Mouse (Mus musculus) C2C12 (cell line): Measurements from ENCODE around the gene Tprg. TPM values are rescaled to one million over a fixed set of nuclear protein-coding genes. Genes with fewer than 3 reads are reported as not detected.

Source experiments
- H3K27me3 ChIP-seq: one replicate; pipeline ENCODE4 v1.6.1; 2011; ENCODE audit not compliant: control insufficient read depth, insufficient read depth, insufficient read length
- H3K36me3 ChIP-seq: one replicate; pipeline ENCODE4 v1.6.1; 2011; ENCODE audit not compliant: control insufficient read depth, insufficient read depth
- H3K4me3 ChIP-seq: one replicate; pipeline ENCODE4 v1.5.1; 2011; ENCODE audit warnings: mild to moderate bottlenecking, control low read depth; ENCODE audit not compliant: poor library complexity, insufficient read depth, severe bottlenecking
- H3K79me2 ChIP-seq: one replicate; pipeline ENCODE4 v1.6.1; 2011; ENCODE audit not compliant: control insufficient read depth, insufficient read depth
- H3K79me3 ChIP-seq: one replicate; pipeline ENCODE4 v1.6.1; 2011; ENCODE audit warnings: low read depth, control low read depth
- H3ac ChIP-seq: one replicate; pipeline ENCODE3; 2011; ENCODE audit warnings: low read depth; ENCODE audit not compliant: control insufficient read depth, insufficient read length
- CEBPB ChIP-seq: IDR thresholded peaks from one replicate; pipeline ENCODE4 v1.6.1; 2011; ENCODE audit warnings: low read depth, mild to moderate bottlenecking, control low read depth, moderate library complexity
- CTCF ChIP-seq: IDR thresholded peaks from one replicate; pipeline ENCODE4 v1.5.1; 2011; ENCODE audit not compliant: control insufficient read depth, insufficient read depth, insufficient read length
- FOSL1 ChIP-seq: IDR thresholded peaks from one replicate; pipeline ENCODE4 v1.8.0; 2011; ENCODE audit warnings: mild to moderate bottlenecking, low read length; ENCODE audit not compliant: poor library complexity, insufficient read depth, severe bottlenecking
- MAX ChIP-seq: IDR thresholded peaks from one replicate; pipeline ENCODE4 v1.6.1; 2011; ENCODE audit warnings: mild to moderate bottlenecking, control low read depth
- MYOD1 ChIP-seq: IDR thresholded peaks from one replicate; pipeline ENCODE4 v1.6.1; 2011; ENCODE audit warnings: low read depth; ENCODE audit not compliant: control insufficient read depth, insufficient read length
- MYOG ChIP-seq: IDR thresholded peaks from one replicate; pipeline ENCODE4 v1.6.1; 2011; ENCODE audit not compliant: control insufficient read depth, insufficient read length; ENCODE audit errors: extremely low read depth
- USF1 ChIP-seq: IDR thresholded peaks from one replicate; pipeline ENCODE4 v1.6.1; 2011; ENCODE audit warnings: low read depth, mild to moderate bottlenecking, control low read depth, moderate library complexity
- polyA plus RNA-seq: library from polyadenylated mRNA; unstranded; fragments of >200 nt; fragmentation: generic; extraction: Trizol; gene quantifications from one replicate; pipeline ENCODE4 v1.2.1, GENCODE M21; 2012; ENCODE audit warnings: missing spikeins

Tprg gene
- polyA plus RNA-seq, 1 experiment: 0.04 TPM

DNA sequence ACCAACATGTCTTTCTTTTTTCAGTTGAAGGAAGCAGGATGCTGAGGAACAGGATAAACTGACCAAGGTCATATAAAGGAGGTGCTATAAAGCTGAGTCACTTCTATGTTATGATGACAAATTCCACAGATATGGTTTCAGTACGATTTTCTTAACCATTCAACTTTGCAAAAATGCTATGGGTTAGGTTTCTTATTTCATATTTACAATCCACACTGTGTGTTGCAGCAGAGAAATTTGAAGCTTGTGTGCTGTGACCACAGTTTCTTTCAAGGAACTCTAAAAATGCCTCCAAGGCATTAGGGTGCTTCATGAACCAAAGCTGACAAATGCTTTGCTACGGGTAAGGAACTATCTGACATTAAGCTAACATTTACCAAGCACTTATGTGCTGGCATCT is 153.4 kb downstream of the Tprg start:
- no peaks in the 10 kb centered on the region for H3K79me3 ChIP-seq
- no peaks in the 10 kb centered on the region for H3K27me3 ChIP-seq
- H3K36me3 ChIP-seq: no peaks in the 10 kb centered on the region
- TF ChIP-seq CEBPB: no peak
- peak; percentile 83 for TF ChIP-seq FOSL1
- TF ChIP-seq MAX: peak; percentile 26
- no peak overlapping the region for H3ac ChIP-seq
- no peak overlapping the region for H3K4me3 ChIP-seq
- no peaks in the 10 kb centered on the region for H3K79me2 ChIP-seq

DNA sequence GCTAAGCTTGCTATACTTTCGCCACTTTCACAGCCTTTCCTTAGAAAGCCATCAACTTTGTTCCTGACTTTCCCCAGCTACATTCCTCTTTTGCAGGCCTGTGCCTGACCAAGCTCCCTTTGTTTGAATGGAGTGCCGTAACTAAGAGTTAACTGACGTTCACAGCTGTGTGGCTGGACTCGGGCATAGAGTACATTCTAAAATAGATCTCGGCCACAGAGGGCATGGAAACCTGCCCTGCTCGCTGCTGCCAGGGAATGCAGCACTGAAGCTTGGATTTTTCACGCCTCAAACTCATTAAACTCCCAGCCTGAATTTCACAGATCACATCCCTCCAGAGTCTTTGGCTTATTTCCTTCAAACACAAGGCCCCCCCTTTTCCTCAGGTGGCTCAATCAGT is 159.0 kb downstream of the Tprg start:
- H3ac ChIP-seq: no peak overlapping the region
- H3K27me3 ChIP-seq: no peaks in the 10 kb centered on the region
- H3K36me3 ChIP-seq: no peaks in the 10 kb centered on the region
- H3K79me3 ChIP-seq: no peaks in the 10 kb centered on the region
- no peaks in the 10 kb centered on the region for H3K79me2 ChIP-seq
- no peak for TF ChIP-seq CTCF
- no peak for TF ChIP-seq MYOG
- TF ChIP-seq MAX: no peak
- no peak for TF ChIP-seq CEBPB
- no peak for TF ChIP-seq FOSL1
- TF ChIP-seq USF1: no peak
- peak; percentile 56 for TF ChIP-seq MYOD1
- H3K4me3 ChIP-seq: no peak overlapping the region

DNA sequence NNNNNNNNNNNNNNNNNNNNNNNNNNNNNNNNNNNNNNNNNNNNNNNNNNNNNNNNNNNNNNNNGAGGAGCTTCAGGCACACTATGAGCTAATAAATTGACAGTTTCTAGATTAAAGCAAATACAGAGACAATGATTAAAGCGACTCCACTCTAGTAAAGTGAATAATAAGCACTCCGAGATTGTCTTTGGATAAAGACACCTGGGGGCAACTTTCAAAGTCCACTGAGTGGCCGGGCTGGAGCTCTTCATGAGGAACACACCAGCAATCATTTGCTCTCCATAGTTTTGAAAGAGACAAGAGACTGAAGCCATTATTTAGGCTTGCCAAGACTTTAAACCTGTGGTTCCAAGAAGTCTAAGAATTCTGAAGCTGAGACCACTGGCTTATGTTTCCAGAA is 164.9 kb downstream of the Tprg start:
- H3K36me3 ChIP-seq: no peaks in the 10 kb centered on the region
- no peak overlapping the region for H3K4me3 ChIP-seq
- H3ac ChIP-seq: no peak overlapping the region
- H3K27me3 ChIP-seq: no peaks in the 10 kb centered on the region
- TF ChIP-seq MAX (no peak), MYOD1 (no peak), CTCF (no peak), MYOG (no peak), USF1 (no peak), FOSL1 (no peak), CEBPB (no peak)
- H3K79me2 ChIP-seq: no peaks in the 10 kb centered on the region
- no peaks in the 10 kb centered on the region for H3K79me3 ChIP-seq

DNA sequence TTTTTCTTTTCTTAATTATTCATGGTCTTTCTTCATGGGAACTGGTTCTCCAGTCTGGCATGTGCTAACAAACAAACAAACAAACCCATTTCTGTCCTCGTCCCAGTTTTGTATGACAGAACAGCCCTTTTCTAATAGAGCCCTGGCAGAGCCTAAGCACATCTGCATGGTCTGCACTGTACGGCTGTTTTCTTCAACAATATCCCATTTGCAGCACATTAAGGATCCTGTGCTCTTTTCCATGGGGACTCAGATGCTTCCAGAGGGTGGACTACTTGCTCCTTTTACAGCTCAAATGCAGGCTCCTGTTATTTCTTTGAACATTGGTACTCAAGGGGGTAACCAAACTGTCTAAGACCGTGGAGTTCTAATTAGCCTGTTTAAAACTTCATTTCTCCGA is 178.1 kb downstream of the Tprg start:
- no peak for TF ChIP-seq USF1
- TF ChIP-seq FOSL1: no peak
- no peak for TF ChIP-seq MYOD1
- TF ChIP-seq CTCF: no peak
- no peak for TF ChIP-seq CEBPB
- TF ChIP-seq MYOG: no peak
- no peak for TF ChIP-seq MAX
- H3K79me2 ChIP-seq: no peaks in the 10 kb centered on the region
- no peaks in the 10 kb centered on the region for H3K27me3 ChIP-seq
- no peak overlapping the region for H3ac ChIP-seq
- no peaks in the 10 kb centered on the region for H3K79me3 ChIP-seq
- H3K4me3 ChIP-seq: no peak overlapping the region
- H3K36me3 ChIP-seq: no peaks in the 10 kb centered on the region

DNA sequence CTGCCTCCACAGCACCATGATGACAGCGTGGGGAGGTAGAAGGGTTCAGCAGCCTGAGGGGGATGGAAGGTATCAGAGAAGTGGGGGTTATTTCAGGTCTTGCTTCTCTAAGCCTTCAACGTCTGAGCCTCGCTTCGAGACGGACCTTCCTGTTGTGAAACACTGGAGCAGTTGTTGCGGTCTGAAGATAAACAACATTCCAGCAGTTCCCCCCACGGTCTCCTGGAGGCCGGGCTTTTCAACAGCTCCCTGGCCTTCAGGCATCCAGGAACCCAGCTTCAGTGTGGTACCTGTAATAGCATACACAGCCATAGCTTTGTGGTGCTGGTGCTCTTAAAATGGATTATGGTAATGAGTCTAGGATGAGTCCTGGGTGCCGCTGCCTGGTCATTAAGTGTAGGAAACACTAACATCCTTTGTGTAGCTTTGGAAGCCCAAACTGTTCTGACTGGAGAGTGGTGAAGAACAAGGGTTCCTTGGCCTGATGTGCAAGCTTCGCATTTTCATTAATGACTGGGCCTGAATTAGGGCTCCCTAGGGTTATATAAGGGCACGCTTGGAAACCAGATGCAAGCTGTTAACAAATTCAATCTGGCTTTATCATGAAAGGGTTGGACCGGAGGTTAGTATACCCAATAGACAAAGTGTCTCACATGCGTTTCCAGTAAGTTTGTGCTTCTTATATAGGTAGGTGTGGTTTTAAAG is 179.0 kb downstream of the Tprg start:
- TF ChIP-seq MAX (no peak), CEBPB (no peak), MYOG (no peak), USF1 (no peak), FOSL1 (no peak), CTCF (no peak), MYOD1 (no peak)
- no peaks in the 10 kb centered on the region for H3K36me3 ChIP-seq
- H3K4me3 ChIP-seq: no peak overlapping the region
- H3ac ChIP-seq: no peak overlapping the region
- H3K79me2 ChIP-seq: no peaks in the 10 kb centered on the region
- H3K79me3 ChIP-seq: no peaks in the 10 kb centered on the region
- H3K27me3 ChIP-seq: no peaks in the 10 kb centered on the region

DNA sequence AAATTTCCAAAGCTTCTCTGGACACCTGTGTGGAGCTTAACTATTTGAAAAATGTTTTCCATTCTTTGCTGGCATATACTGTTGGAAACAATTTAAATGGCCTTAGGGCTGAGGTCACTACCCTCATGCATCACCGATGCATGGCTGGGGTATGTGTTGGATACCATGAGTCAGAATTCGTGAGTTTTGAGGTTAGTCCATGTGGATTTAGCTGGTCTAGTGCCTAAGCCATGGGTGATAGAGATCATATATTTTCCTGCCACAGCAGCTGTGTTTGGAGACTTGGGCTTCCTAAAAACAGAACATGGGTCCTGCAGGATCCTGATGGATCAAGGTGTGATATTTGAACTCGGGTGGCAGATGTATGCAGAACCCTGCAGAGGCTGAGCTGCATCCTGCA is 181.4 kb downstream of the Tprg start:
- H3K4me3 ChIP-seq: no peak overlapping the region
- no peak for TF ChIP-seq USF1
- TF ChIP-seq CTCF: no peak
- TF ChIP-seq MYOD1: peak; percentile 80

More for the DNA sequence above, 181.4 kb downstream of the Tprg start:
- H3ac ChIP-seq: no peak overlapping the region
- H3K27me3 ChIP-seq: no peaks in the 10 kb centered on the region
- H3K79me2 ChIP-seq: no peaks in the 10 kb centered on the region
- H3K36me3 ChIP-seq: no peaks in the 10 kb centered on the region
- H3K79me3 ChIP-seq: no peaks in the 10 kb centered on the region
